Mouse (Mus musculus): ENCODE results near the gene Lingo1. TPM values are rescaled to one million over a fixed set of nuclear protein-coding genes. Genes with fewer than 3 reads are reported as not detected.
A peak's percentile ranks its signal among the peaks of the same experiment; 100 is the strongest.

The Lingo1 gene
- polyA plus RNA-seq, 1 experiment from 2014 or later: 10.9 TPM

GRCm38 (mm10) chr9:56604797-56605442, 191.3 kb downstream of the Lingo1 start:
- peak overlapping the region; percentile 34 for H3K4me2 ChIP-seq

DNA sequence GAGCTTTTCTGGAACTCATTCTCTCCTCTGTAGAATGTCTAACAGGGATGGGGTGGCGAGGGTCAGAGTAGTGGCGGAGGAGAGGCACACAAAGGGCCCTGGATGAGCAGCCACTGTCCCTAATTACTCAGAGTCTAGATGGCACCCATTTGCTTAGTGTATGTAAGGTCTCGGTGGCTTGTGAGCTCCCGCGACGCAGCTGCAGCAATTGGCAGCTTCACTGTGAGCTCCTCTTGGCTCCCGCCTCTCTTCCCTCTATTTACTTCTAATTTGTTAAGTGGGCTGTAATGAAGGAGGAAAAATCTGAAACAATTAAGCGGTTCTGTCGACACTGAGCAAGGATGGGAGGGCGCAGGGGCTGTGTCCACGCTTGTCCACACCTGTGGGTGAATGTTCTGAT, 195.6 kb downstream of the Lingo1 start:
- Histone ChIP-seq H3K9me3 (replicated peaks) (no peaks in the 10 kb centered on the region), H3K4me3 (no peak overlapping the region), H3K27ac (peak overlapping the region; percentile 76), H3K4me1 (peaks cover 28% of the 10 kb centered on the region), H3K9ac (no peak overlapping the region; the same call in 1 of the 2 replicates), H3K36me3 (ENCODE audit: poor library complexity, severe bottlenecking) (no peaks in the 10 kb centered on the region), H3K4me2 (0 out of 2 replicates have a peak overlapping the region, but pooled peaks have one; percentile 16), H3K27me3 (peaks cover 4% of the 10 kb centered on the region; the same call in 1 of the 2 replicates)
- ATAC-seq: peak; percentile 77
- WGBS: 25% methylated on average over 11 of the region's 11 CpGs

More at GRCm38 (mm10) chr9:56604797-56605442, 191.3 kb downstream of the Lingo1 start:
- no peak overlapping the region for H3K9ac ChIP-seq
- no peaks in the 10 kb centered on the region for H3K36me3 ChIP-seq (ENCODE audit: poor library complexity, severe bottlenecking)
- peak overlapping the region; percentile 48; the same call in 1 of the 2 replicates for H3K27ac ChIP-seq
- WGBS: 28% methylated on average over 12 of the region's 12 CpGs
- H3K9me3 ChIP-seq (replicated peaks): no peaks in the 10 kb centered on the region
- peak; percentile 86 for ATAC-seq
- H3K4me3 ChIP-seq: no peak overlapping the region
- peaks cover 21% of the 10 kb centered on the region for H3K27me3 ChIP-seq
- peaks cover 52% of the 10 kb centered on the region for H3K4me1 ChIP-seq

DNA sequence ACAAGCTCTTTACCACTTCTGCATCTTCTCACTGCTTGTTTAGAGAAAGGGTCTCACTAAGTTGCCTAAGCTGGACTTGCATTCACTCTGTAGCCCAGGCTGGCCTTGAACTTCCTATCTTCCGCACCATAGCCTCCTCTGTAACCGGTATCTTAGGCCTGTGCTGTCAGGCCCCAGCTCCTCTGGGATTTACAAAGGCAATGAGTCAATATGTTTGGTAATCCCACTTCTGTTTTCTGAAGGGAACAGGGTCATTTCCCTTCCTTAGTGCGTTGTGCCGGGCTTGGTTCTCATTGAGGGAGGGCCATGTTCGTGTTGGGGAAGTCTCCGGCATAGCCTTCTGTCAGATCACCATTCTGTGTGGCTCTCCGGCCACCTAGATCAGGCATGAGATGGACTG, 203.6 kb downstream of the Lingo1 start:
- no peak overlapping the region for H3K4me3 ChIP-seq
- no peak overlapping the region for H3K27ac ChIP-seq
- 92% methylated on average over 7 of the region's 7 CpGs for WGBS
- H3K4me1 ChIP-seq: no peaks in the 10 kb centered on the region
- H3K36me3 ChIP-seq (ENCODE audit: poor library complexity, severe bottlenecking): no peaks in the 10 kb centered on the region
- H3K9me3 ChIP-seq (replicated peaks): no peaks in the 10 kb centered on the region
- H3K27me3 ChIP-seq: no peaks in the 10 kb centered on the region
- ATAC-seq: no peak
- H3K9ac ChIP-seq: no peak overlapping the region
- H3K4me2 ChIP-seq: no peak overlapping the region

GRCm38 (mm10) chr9:56591248-56591888, 204.9 kb downstream of the Lingo1 start:
- Histone ChIP-seq H3K27me3 (no peaks in the 10 kb centered on the region), H3K9ac (no peak overlapping the region), H3K4me2 (no peak overlapping the region), H3K4me3 (no peak overlapping the region), H3K4me1 (no peaks in the 10 kb centered on the region), H3K27ac (no peak overlapping the region), H3K9me3 (replicated peaks) (no peaks in the 10 kb centered on the region), H3K36me3 (ENCODE audit: poor library complexity, severe bottlenecking) (no peaks in the 10 kb centered on the region)
- no peak for ATAC-seq
- 84% methylated on average over 8 of the region's 8 CpGs for WGBS

DNA sequence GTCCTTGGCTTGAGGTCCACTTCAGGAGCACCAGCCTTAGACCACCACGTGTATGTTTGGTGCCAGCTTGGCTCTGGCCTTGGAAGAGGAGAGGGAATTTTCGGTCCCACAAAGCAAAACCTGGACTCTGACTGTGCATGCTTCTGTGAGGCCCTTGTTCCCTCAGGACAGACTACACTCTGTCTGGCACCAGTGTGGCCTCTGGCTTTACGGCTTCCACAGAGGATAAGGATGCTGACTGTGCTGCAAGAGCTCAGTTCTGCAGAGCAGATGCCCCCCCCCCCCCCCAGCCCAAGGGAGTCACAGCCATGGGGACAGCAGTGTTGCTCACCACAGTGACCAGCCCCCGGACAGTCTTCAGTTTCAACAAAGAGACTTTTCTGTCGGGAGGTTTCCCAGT, 206.5 kb downstream of the Lingo1 start:
- no peak overlapping the region for H3K27ac ChIP-seq
- H3K27me3 ChIP-seq: no peaks in the 10 kb centered on the region
- peaks cover 3% of the 10 kb centered on the region; the same call in 1 of the 2 replicates for H3K4me1 ChIP-seq
- no peak overlapping the region for H3K4me3 ChIP-seq
- H3K9ac ChIP-seq: no peak overlapping the region
- WGBS: 54% methylated on average over 5 of the region's 5 CpGs
- no peak for ATAC-seq
- H3K36me3 ChIP-seq (ENCODE audit: poor library complexity, severe bottlenecking): no peaks in the 10 kb centered on the region
- no peak overlapping the region for H3K4me2 ChIP-seq
- no peaks in the 10 kb centered on the region for H3K9me3 ChIP-seq (replicated peaks)

- peaks cover 4% of the 10 kb centered on the region; the same call in 1 of the 2 replicates for H3K27me3 ChIP-seq
- H3K4me1 ChIP-seq: peaks cover 35% of the 10 kb centered on the region
- H3K4me3 ChIP-seq: no peak overlapping the region
- WGBS: 34% methylated on average over 7 of the region's 7 CpGs
- H3K9ac ChIP-seq: no peak overlapping the region
- no peaks in the 10 kb centered on the region for H3K36me3 ChIP-seq (ENCODE audit: poor library complexity, severe bottlenecking)
- ATAC-seq: no peak
- no peak overlapping the region for H3K27ac ChIP-seq
- no peaks in the 10 kb centered on the region for H3K9me3 ChIP-seq (replicated peaks)
- H3K4me2 ChIP-seq: no peak overlapping the region
Observed at GRCm38 (mm10) chr9:56584043-56584424, 212.2 kb downstream of the Lingo1 start.

DNA sequence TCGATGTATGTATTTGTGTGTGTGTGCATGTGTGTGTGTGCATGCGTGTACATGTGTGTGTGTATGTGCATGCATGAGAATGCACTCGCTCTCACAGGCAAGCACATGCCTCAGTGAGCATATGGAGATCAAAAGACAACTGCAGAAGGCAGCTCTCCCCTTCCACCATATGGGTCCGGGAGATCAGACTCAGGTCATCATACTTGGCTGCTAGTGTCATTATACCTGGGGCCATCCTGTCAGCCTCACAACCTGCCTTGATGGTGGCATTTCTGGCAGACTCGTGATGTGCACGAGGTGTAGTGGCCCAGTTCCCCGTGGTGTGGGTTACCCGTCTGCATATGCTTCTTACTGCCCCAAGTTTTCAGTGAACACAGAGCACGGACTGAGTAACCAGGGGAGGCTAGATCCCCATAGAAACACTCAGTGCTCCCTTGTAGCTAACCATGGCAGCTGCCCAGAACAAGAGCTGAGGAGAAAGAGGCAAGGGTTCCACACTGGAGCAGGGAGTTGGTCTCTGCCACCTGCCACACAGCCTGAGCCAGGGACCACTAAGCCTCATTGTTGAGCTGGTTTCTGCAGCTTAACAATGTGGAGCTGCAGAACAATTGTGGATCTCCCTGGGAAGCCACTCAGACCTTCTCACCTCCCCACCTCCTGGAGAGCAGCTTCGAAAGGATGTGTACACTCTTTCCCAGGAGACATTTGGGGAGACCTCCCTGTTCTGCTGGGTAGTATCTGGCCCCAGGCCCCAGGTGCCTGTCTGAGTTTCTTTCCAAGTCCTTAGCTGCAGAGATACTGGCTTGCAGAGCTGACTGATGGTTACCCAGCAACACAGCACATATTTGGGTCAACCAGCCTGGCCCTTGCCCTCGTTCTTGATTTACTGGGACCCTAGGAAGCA, 212.9 kb downstream of the Lingo1 start:
- H3K9ac ChIP-seq: no peak overlapping the region
- WGBS: 50% methylated on average over 11 of the region's 11 CpGs
- H3K36me3 ChIP-seq (ENCODE audit: poor library complexity, severe bottlenecking): no peaks in the 10 kb centered on the region
- no peak overlapping the region for H3K4me3 ChIP-seq
- ATAC-seq: peak; percentile 36; the same call in 1 of the 2 replicates
- H3K9me3 ChIP-seq (replicated peaks): no peaks in the 10 kb centered on the region
- peak overlapping the region; percentile 31 for H3K27ac ChIP-seq
- H3K4me1 ChIP-seq: peaks cover 35% of the 10 kb centered on the region
- no peak overlapping the region for H3K4me2 ChIP-seq
- peaks cover 4% of the 10 kb centered on the region; the same call in 1 of the 2 replicates for H3K27me3 ChIP-seq

- H3K4me3 ChIP-seq: no peak overlapping the region
- 83% methylated on average over 8 of the region's 8 CpGs for WGBS
- H3K4me2 ChIP-seq: no peak overlapping the region
- peaks cover 4% of the 10 kb centered on the region; the same call in 1 of the 2 replicates for H3K27me3 ChIP-seq
- no peak for ATAC-seq
- H3K27ac ChIP-seq: no peak overlapping the region
- no peak overlapping the region for H3K9ac ChIP-seq
- no peaks in the 10 kb centered on the region for H3K36me3 ChIP-seq (ENCODE audit: poor library complexity, severe bottlenecking)
- H3K4me1 ChIP-seq: peaks cover 35% of the 10 kb centered on the region
- no peaks in the 10 kb centered on the region for H3K9me3 ChIP-seq (replicated peaks)
Observed at GRCm38 (mm10) chr9:56582628-56583027, 213.6 kb downstream of the Lingo1 start.

GRCm38 (mm10) chr9:56581700-56582099, 214.6 kb downstream of the Lingo1 start:
- 39% methylated on average over 3 of the region's 3 CpGs for WGBS
- ATAC-seq: no peak; the same call in 1 of the 2 replicates
- Histone ChIP-seq H3K9ac (no peak overlapping the region), H3K4me3 (no peak overlapping the region), H3K27me3 (peaks cover 4% of the 10 kb centered on the region; the same call in 1 of the 2 replicates), H3K9me3 (replicated peaks) (no peaks in the 10 kb centered on the region), H3K4me2 (no peak overlapping the region), H3K36me3 (ENCODE audit: poor library complexity, severe bottlenecking) (no peaks in the 10 kb centered on the region), H3K4me1 (peaks cover 35% of the 10 kb centered on the region), H3K27ac (no peak overlapping the region)

GRCm38 (mm10) chr9:56581016-56581415, 215.3 kb downstream of the Lingo1 start:
- H3K4me1 ChIP-seq: peaks cover 35% of the 10 kb centered on the region
- no peak overlapping the region for H3K27ac ChIP-seq
- no peaks in the 10 kb centered on the region for H3K36me3 ChIP-seq (ENCODE audit: poor library complexity, severe bottlenecking)
- 71% methylated on average over 8 of the region's 8 CpGs for WGBS
- no peak overlapping the region for H3K4me3 ChIP-seq
- H3K9ac ChIP-seq: no peak overlapping the region
- ATAC-seq: no peak
- H3K4me2 ChIP-seq: no peak overlapping the region
- no peaks in the 10 kb centered on the region for H3K9me3 ChIP-seq (replicated peaks)
- peaks cover 4% of the 10 kb centered on the region; the same call in 1 of the 2 replicates for H3K27me3 ChIP-seq

- Histone ChIP-seq H3K36me3 (ENCODE audit: poor library complexity, severe bottlenecking) (no peaks in the 10 kb centered on the region), H3K4me2 (no peak overlapping the region), H3K27me3 (peaks cover 4% of the 10 kb centered on the region; the same call in 1 of the 2 replicates), H3K9ac (no peak overlapping the region), H3K4me3 (no peak overlapping the region), H3K9me3 (replicated peaks) (no peaks in the 10 kb centered on the region), H3K4me1 (peaks cover 31% of the 10 kb centered on the region), H3K27ac (0 out of 2 replicates have a peak overlapping the region, but pooled peaks have one; percentile 14)
- ATAC-seq: peak; percentile 74; the same call in 1 of the 2 replicates
- WGBS: 25% methylated on average over 4 of the region's 4 CpGs
Observed at GRCm38 (mm10) chr9:56580101-56580500, 216.2 kb downstream of the Lingo1 start.

All from forebrain, embryonic 13.5 days (tissue).